Mouse (Mus musculus) embryonic facial prominence, embryonic 12.5 days (tissue): ENCODE measurements around the gene Taok1. TPM values are rescaled to one million over a fixed set of nuclear protein-coding genes. Genes with fewer than 3 reads are reported as not detected.
"Not testable (repeated sequence)": the region's sequence is repeated elsewhere in the genome, so short reads cannot be mapped to it uniquely, and the experiment has no call there.

ENCODE experiments used
- ATAC-seq: fragments of 200-750 bp; cut with Nextera tagmentation; 2 replicates; pipeline ENCODE4 v1.8.0; 2017; ENCODE audit not compliant: insufficient number of reproducible peaks, insufficient read depth, low FRiP score, low TSS enrichment
- H3K27ac ChIP-seq: fragments of 300-500 bp; sonication (generic); 2 replicates; pipeline ENCODE4 v1.5.1; 2016; ENCODE audit warnings: mild to moderate bottlenecking
- H3K27me3 ChIP-seq: fragments of 300-500 bp; sonication (generic); 2 replicates; pipeline ENCODE4 v1.6.1; 2016; ENCODE audit warnings: mild to moderate bottlenecking, moderate library complexity
- H3K36me3 ChIP-seq: fragments of 300-500 bp; sonication (generic); 2 replicates; pipeline ENCODE4 v1.6.1; 2016; ENCODE audit warnings: mild to moderate bottlenecking
- H3K4me1 ChIP-seq: fragments of 300-500 bp; sonication (generic); 2 replicates; pipeline ENCODE4 v1.6.1; 2016
- H3K4me2 ChIP-seq: fragments of 300-500 bp; sonication (generic); replicated peaks from 2 replicates; pipeline ENCODE4 v1.6.1; 2016; ENCODE audit warnings: mild to moderate bottlenecking, moderate library complexity
- H3K4me3 ChIP-seq: fragments of 300-500 bp; sonication (generic); 2 replicates; pipeline ENCODE4 v1.5.1; 2016; ENCODE audit warnings: mild to moderate bottlenecking
- H3K9ac ChIP-seq: fragments of 300-500 bp; sonication (generic); 2 replicates; pipeline ENCODE4 v1.6.1; 2016; ENCODE audit warnings: mild to moderate bottlenecking, moderate library complexity
- H3K9me3 ChIP-seq: fragments of 300-500 bp; sonication (generic); 2 replicates; pipeline ENCODE4 v1.6.1; 2016; ENCODE audit warnings: mild to moderate bottlenecking, moderate library complexity
- WGBS: fragments of 180-500 bp; shearing (Covaris S2); methylation state at CpG from one replicate; pipeline ENCODE4 v1.1.7; 2016; 5-methylcytosine and 5-hydroxymethylcytosine counted together
- polyA plus RNA-seq: library from polyadenylated mRNA; unstranded; fragments of >200 nt; fragmentation: Nextera tagmentation; extraction: Ambion mirVana; gene quantifications from 2 replicates; pipeline ENCODE4 v1.2.1, GENCODE M21; 2016

The Taok1 gene
- 14.9 and 15.1 TPM in 2 replicates for polyA plus RNA-seq

GRCm38 (mm10) chr11:77607538-77608455, at the start of gene Taok1:
Gene Taok1, minus strand, starts transcription at chr11:77607815.
- Histone ChIP-seq H3K36me3 (no peaks in the 10 kb centered on the region; the same call in 1 of the 2 replicates), H3K27me3 (no peaks in the 10 kb centered on the region), H3K4me1 (peaks cover 7% of the 10 kb centered on the region), H3K4me3 (peak within 1 kb of the TSS; percentile 99), H3K27ac (peak within 1 kb of the TSS; percentile 97), H3K9ac (peak within 1 kb of the TSS; percentile 98), H3K4me2 (peak within 1 kb of the TSS; percentile 91), H3K9me3 (no peaks in the 10 kb centered on the region)
- WGBS: 2% methylated on average over 62 of the region's 71 CpGs
- peak; percentile 90 for ATAC-seq

- not testable (repeated sequence) for H3K36me3 ChIP-seq, H3K4me1 ChIP-seq, H3K9ac ChIP-seq, H3K4me3 ChIP-seq, H3K27ac ChIP-seq, H3K4me2 ChIP-seq, H3K27me3 ChIP-seq, H3K9me3 ChIP-seq, ATAC-seq
- 88% methylated on average over 4 of the region's 4 CpGs for WGBS
These were observed 46.0 kb upstream of the Taok1 start for GRCm38 (mm10) chr11:77653406-77654190.

GRCm38 (mm10) chr11:77652484-77652883, 44.9 kb upstream of the Taok1 start:
- Histone ChIP-seq H3K9me3 (no peaks in the 10 kb centered on the region), H3K9ac (no peak overlapping the region), H3K27me3 (no peaks in the 10 kb centered on the region), H3K4me3 (no peak overlapping the region), H3K4me1 (no peaks in the 10 kb centered on the region), H3K4me2 (no peak overlapping the region), H3K36me3 (no peaks in the 10 kb centered on the region), H3K27ac (no peak overlapping the region)
- no peak for ATAC-seq
- 62% methylated on average over 6 of the region's 6 CpGs for WGBS

- WGBS: 66% methylated on average over 7 of the region's 7 CpGs
- H3K4me2 ChIP-seq: no peak overlapping the region
- no peak overlapping the region for H3K4me3 ChIP-seq
- H3K9me3 ChIP-seq: no peaks in the 10 kb centered on the region
- H3K27ac ChIP-seq: no peak overlapping the region
- no peaks in the 10 kb centered on the region for H3K36me3 ChIP-seq
- no peaks in the 10 kb centered on the region for H3K27me3 ChIP-seq
- no peak for ATAC-seq
- no peak overlapping the region for H3K9ac ChIP-seq
- no peaks in the 10 kb centered on the region for H3K4me1 ChIP-seq
These were observed 41.3 kb upstream of the Taok1 start for GRCm38 (mm10) chr11:77648878-77649277.

GRCm38 (mm10) chr11:77645481-77645880, 37.9 kb upstream of the Taok1 start:
- Histone ChIP-seq H3K9ac (no peak overlapping the region), H3K27me3 (no peaks in the 10 kb centered on the region), H3K27ac (no peak overlapping the region), H3K9me3 (no peaks in the 10 kb centered on the region), H3K4me1 (no peaks in the 10 kb centered on the region), H3K4me2 (no peak overlapping the region), H3K36me3 (no peaks in the 10 kb centered on the region), H3K4me3 (no peak overlapping the region)
- 78% methylated on average over 4 of the region's 4 CpGs for WGBS
- ATAC-seq: no peak

- WGBS: 75% methylated on average over 9 of the region's 9 CpGs
- no peak overlapping the region for H3K9ac ChIP-seq
- ATAC-seq: no peak
- no peaks in the 10 kb centered on the region for H3K36me3 ChIP-seq
- H3K9me3 ChIP-seq: no peaks in the 10 kb centered on the region
- H3K27ac ChIP-seq: no peak overlapping the region
- no peaks in the 10 kb centered on the region for H3K27me3 ChIP-seq
- H3K4me1 ChIP-seq: no peaks in the 10 kb centered on the region
- no peak overlapping the region for H3K4me3 ChIP-seq
- H3K4me2 ChIP-seq: no peak overlapping the region
These were observed 33.8 kb upstream of the Taok1 start for GRCm38 (mm10) chr11:77641390-77641789.

GRCm38 (mm10) chr11:77630257-77630670, 22.6 kb upstream of the Taok1 start:
- Histone ChIP-seq H3K9me3 (no peaks in the 10 kb centered on the region), H3K4me1 (peaks cover 2% of the 10 kb centered on the region), H3K27me3 (no peaks in the 10 kb centered on the region), H3K4me2 (peak overlapping the region; percentile 51), H3K36me3 (no peaks in the 10 kb centered on the region), H3K4me3 (peak overlapping the region; percentile 23), H3K27ac (no peak overlapping the region), H3K9ac (peak overlapping the region; percentile 24; the same call in 1 of the 2 replicates)
- WGBS: 17% methylated on average over 8 of the region's 8 CpGs
- 0 out of 2 replicates have a peak, but pooled peaks have one; percentile 28 for ATAC-seq

- H3K4me3 ChIP-seq: no peak overlapping the region
- H3K27ac ChIP-seq: no peak overlapping the region
- H3K36me3 ChIP-seq: no peaks in the 10 kb centered on the region
- no peaks in the 10 kb centered on the region for H3K27me3 ChIP-seq
- 0% methylated on average over 1 of the region's 1 CpGs for WGBS
- ATAC-seq: no peak
- H3K4me1 ChIP-seq: peaks cover 10% of the 10 kb centered on the region
- H3K4me2 ChIP-seq: no peak overlapping the region
- no peak overlapping the region for H3K9ac ChIP-seq
- H3K9me3 ChIP-seq: no peaks in the 10 kb centered on the region
These were observed 21.9 kb upstream of the Taok1 start for GRCm38 (mm10) chr11:77629476-77629875.

GRCm38 (mm10) chr11:77626596-77627535, 19.3 kb upstream of the Taok1 start:
- Histone ChIP-seq H3K27ac (no peak overlapping the region), H3K9me3 (no peaks in the 10 kb centered on the region), H3K9ac (no peak overlapping the region), H3K4me2 (no peak overlapping the region), H3K36me3 (no peaks in the 10 kb centered on the region), H3K27me3 (no peaks in the 10 kb centered on the region), H3K4me1 (peaks cover 14% of the 10 kb centered on the region), H3K4me3 (no peak overlapping the region)
- ATAC-seq: no peak
- WGBS: 58% methylated on average over 5 of the region's 5 CpGs

GRCm38 (mm10) chr11:77625061-77625855, 17.6 kb upstream of the Taok1 start:
- H3K9ac ChIP-seq: peak overlapping the region; percentile 29; the same call in 1 of the 2 replicates
- no peaks in the 10 kb centered on the region for H3K9me3 ChIP-seq
- no peaks in the 10 kb centered on the region for H3K36me3 ChIP-seq
- peak overlapping the region; percentile 22 for H3K4me3 ChIP-seq
- WGBS: 11% methylated on average over 11 of the region's 11 CpGs
- no peak overlapping the region for H3K27ac ChIP-seq
- ATAC-seq: no peak
- peaks cover 14% of the 10 kb centered on the region for H3K4me1 ChIP-seq
- H3K27me3 ChIP-seq: no peaks in the 10 kb centered on the region
- peak overlapping the region; percentile 72 for H3K4me2 ChIP-seq
